Mouse (Mus musculus): ENCODE measurements around the gene Cxcl12. TPM values are rescaled to one million over a fixed set of nuclear protein-coding genes. Genes with fewer than 3 reads are reported as not detected.

Cxcl12 gene
- polyA plus RNA-seq, 1 experiment from 2014 or later = 190 TPM

- H3K9ac ChIP-seq (ENCODE audit: low read depth, low read length) = no peak overlapping the region
- H3K27ac ChIP-seq (replicated peaks; ENCODE audit: low read depth, low read length) = no peak overlapping the region
- no peaks in the 10 kb centered on the region for H3K36me3 ChIP-seq (ENCODE audit: control insufficient read depth, insufficient read depth, low read length)
- WGBS = 76% methylated on average over 7 of the region's 7 CpGs
- DNase-seq (ENCODE audit: low spot score) (no peak), ATAC-seq (ENCODE audit: low read depth) (no peak)
- H3K27me3 ChIP-seq (replicated peaks; ENCODE audit: control insufficient read depth, insufficient read depth, low read length) = no peaks in the 10 kb centered on the region
- no peaks in the 10 kb centered on the region for H3K9me3 ChIP-seq (ENCODE audit: control insufficient read depth, low read length)
- H3K4me1 ChIP-seq (ENCODE audit: control insufficient read depth, insufficient read depth, low read length) = peaks cover 9% of the 10 kb centered on the region
- H3K4me3 ChIP-seq (ENCODE audit: low read depth, low read length) = no peak overlapping the region
- H3K4me2 ChIP-seq (ENCODE audit: low read depth, low read length) = no peak overlapping the region
Observed at GRCm38 (mm10) chr6:117219911-117220481, 51.7 kb downstream of the Cxcl12 start.

GRCm38 (mm10) chr6:117220831-117221345, 52.6 kb downstream of the Cxcl12 start:
- H3K9ac ChIP-seq (ENCODE audit: low read depth, low read length) = no peak overlapping the region
- 41% methylated on average over 11 of the region's 11 CpGs for WGBS
- H3K9me3 ChIP-seq (ENCODE audit: control insufficient read depth, low read length) = no peaks in the 10 kb centered on the region
- H3K4me3 ChIP-seq (ENCODE audit: low read depth, low read length) = no peak overlapping the region
- H3K4me1 ChIP-seq (ENCODE audit: control insufficient read depth, insufficient read depth, low read length) = peaks cover 9% of the 10 kb centered on the region
- no peaks in the 10 kb centered on the region for H3K27me3 ChIP-seq (replicated peaks; ENCODE audit: control insufficient read depth, insufficient read depth, low read length)
- ATAC-seq (ENCODE audit: low read depth) = no peak
- DNase-seq (ENCODE audit: low spot score) = no peak
- no peaks in the 10 kb centered on the region for H3K36me3 ChIP-seq (ENCODE audit: control insufficient read depth, insufficient read depth, low read length)
- no peak overlapping the region for H3K27ac ChIP-seq (replicated peaks; ENCODE audit: low read depth, low read length)
- H3K4me2 ChIP-seq (ENCODE audit: low read depth, low read length) = no peak overlapping the region

Measured in embryonic facial prominence, embryonic 14.5 days (tissue).